In genomic region chr3:131718761-131719160, GRCm38 (mm10) we compare ENCODE assay signal across 22 mouse cellular contexts.
"Had no signal": no experiment of that assay in that cellular context is flagged by ENCODE, and none has a peak within 500 bp of the region (broad histone marks: within the 10 kb centered on the region; RNA-seq: fewer than 3 reads in every experiment).

No protein-coding gene starts in this region.

- H3K4me3 ChIP-seq: gastrocnemius, adult 2 months; heart, embryonic 10.5 days; heart, embryonic 12.5 days; hindbrain, embryonic 10.5 days; hindbrain, embryonic 12.5 days; intestine, embryonic 15.5 days; layer of hippocampus, adult 2 months; left cerebral cortex, adult 2 months; limb, embryonic 13.5 days; limb, embryonic 15.5 days had no signal

- DNase-seq: gastrocnemius, adult 2 months; gastrocnemius, postnatal 10 days; gastrocnemius, postnatal 25 days; heart, adult 18-20 months; heart, postnatal 10 days; heart, postnatal 4 days; kidney, adult 18-20 months; kidney, adult 8-10 months; kidney, postnatal 10 days; kidney, postnatal 25 days; kidney, postnatal 4 days; left cerebral cortex, postnatal 4 days had no signal

- H3K27ac ChIP-seq: gastrocnemius, adult 2 months; heart, embryonic 10.5 days; hindbrain, embryonic 10.5 days; hindbrain, embryonic 12.5 days; hindbrain, embryonic 14.5 days; intestine, embryonic 15.5 days; layer of hippocampus, adult 2 months; left cerebral cortex, adult 2 months; limb, embryonic 13.5 days; limb, embryonic 15.5 days had no signal

- H3K27me3 ChIP-seq: heart, embryonic 12.5 days; hindbrain, embryonic 12.5 days; intestine, embryonic 15.5 days; limb, embryonic 13.5 days; limb, embryonic 15.5 days had no signal

- H3K4me1 ChIP-seq: heart, embryonic 10.5 days; heart, embryonic 12.5 days; hindbrain, embryonic 10.5 days; hindbrain, embryonic 12.5 days; intestine, embryonic 15.5 days; limb, embryonic 15.5 days had no signal

- H3K4me2 ChIP-seq: heart, embryonic 12.5 days; hindbrain, embryonic 12.5 days; hindbrain, embryonic 14.5 days; intestine, embryonic 15.5 days; limb, embryonic 13.5 days; limb, embryonic 15.5 days had no signal

- H3K36me3 ChIP-seq: heart, embryonic 10.5 days; heart, embryonic 12.5 days; hindbrain, embryonic 10.5 days; hindbrain, embryonic 12.5 days; intestine, embryonic 15.5 days; limb, embryonic 13.5 days; limb, embryonic 15.5 days had no signal
